Mouse (Mus musculus): Measurements from ENCODE around the gene Rai1.

DNA sequence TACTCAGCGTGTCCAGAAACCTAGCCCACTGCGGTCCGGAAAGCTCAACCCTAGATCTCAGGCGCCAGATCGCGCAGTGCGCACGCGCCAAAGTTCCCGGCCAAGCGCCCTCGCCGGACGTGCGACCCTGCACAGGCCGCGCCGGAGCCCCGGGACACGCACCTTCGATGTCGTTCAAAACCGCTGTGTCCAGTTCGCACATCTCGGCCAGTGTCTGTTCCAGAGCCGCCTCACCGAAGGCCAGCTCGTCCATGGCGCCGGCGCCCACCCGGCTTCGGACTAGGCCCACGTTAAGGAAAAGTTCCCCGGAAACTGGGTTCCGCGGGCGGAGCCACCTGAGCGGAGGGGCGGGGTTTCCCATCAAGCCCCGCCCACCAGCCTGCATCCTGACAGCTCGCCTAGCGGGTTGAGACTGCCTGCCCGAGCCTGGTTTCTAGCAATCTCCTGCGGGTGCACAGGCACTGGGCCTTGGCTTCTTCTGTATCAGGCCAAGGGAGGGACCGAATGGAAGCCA lies 115.5 kb downstream of the Rai1 start:
- TF ChIP-seq POLR2A (IDR thresholded peaks at IDR 0.05; ENCODE audit: low read depth, low read length) (peak; percentile 95), USF1 (IDR thresholded peaks at IDR 0.05; ENCODE audit: low read depth, low read length) (no peak), JUND (conservative IDR thresholded peaks at IDR 0.05; ENCODE audit: low read depth, low read length) (no peak), CTCF (conservative IDR thresholded peaks at IDR 0.05 in 1 of 2, IDR thresholded peaks at IDR 0.05 in 1 of 2; ENCODE audit: low read depth in 2 of 2, low read length in 2 of 2) (no peak), MAX (IDR thresholded peaks at IDR 0.05; ENCODE audit: low read length) (peak; percentile 74), TCF12 (IDR thresholded peaks at IDR 0.05; ENCODE audit: low read depth, low read length) (peak; percentile 77), UBTF (IDR thresholded peaks at IDR 0.05; ENCODE audit: low read depth, low read length) (no peak), ZKSCAN1 (IDR thresholded peaks at IDR 0.05; ENCODE audit: borderline replicate concordance, low read depth, low read length) (no peak), EP300 (IDR thresholded peaks at IDR 0.05; ENCODE audit: low read length) (no peak)

All from CH12.LX (cell line).